Mouse (Mus musculus) CH12.LX (cell line): ENCODE measurements around the gene Agps. TPM values are rescaled to one million over a fixed set of nuclear protein-coding genes. Genes with fewer than 3 reads are reported as not detected.
"Not testable (repeated sequence)": the region's sequence is repeated elsewhere in the genome, so short reads cannot be mapped to it uniquely, and the experiment has no call there.

Source experiments
- DNase-seq: peaks from one replicate; pipeline ENCODE4 v3.0.0-alpha.2; 2013; ENCODE audit errors: extremely low read depth
- H3K27ac ChIP-seq: 2 replicates; pipeline ENCODE4 v1.5.1; 2012; ENCODE audit warnings: low read depth, mild to moderate bottlenecking, control low read depth, moderate library complexity; ENCODE audit not compliant: insufficient read depth
- H3K27me3 ChIP-seq: replicated peaks from 2 replicates; pipeline ENCODE3; 2012; ENCODE audit warnings: inconsistent platforms
- H3K36me3 ChIP-seq, 2 experiments: replicated peaks in 1 of 2; 2 replicates each; pipeline versions ENCODE3 to v1.6.1; 2012; ENCODE audit warnings: inconsistent platforms in 1 of 2, low read length in 1 of 2, mild to moderate bottlenecking in 1 of 2, mixed read lengths in 1 of 2, moderate library complexity in 1 of 2; ENCODE audit not compliant: control insufficient read depth in 1 of 2, insufficient read depth in 1 of 2
- H3K4me1 ChIP-seq, 2 experiments: 2 replicates each; pipeline ENCODE4 v1.6.1; 2012; ENCODE audit warnings: inconsistent platforms in 1 of 2, moderate library complexity in 1 of 2; ENCODE audit not compliant: insufficient read depth in 2 of 2, control insufficient read depth in 1 of 2
- H3K4me2 ChIP-seq: 2 replicates; pipeline ENCODE4 v1.6.1; 2012; ENCODE audit warnings: low read depth, mild to moderate bottlenecking, control low read depth; ENCODE audit not compliant: poor library complexity, insufficient read depth, severe bottlenecking
- H3K4me3 ChIP-seq, 3 experiments: fragments of 150-350 bp in 1 of 3; sonication (generic) in 1 of 3; replicated peaks in 1 of 3; 2 replicates each; pipeline versions ENCODE3 to v1.5.1; 2011 to 2012; ENCODE audit warnings: low read depth in 2 of 3, low read length in 2 of 3, mild to moderate bottlenecking in 2 of 3, moderate library complexity in 2 of 3, control low read depth in 1 of 3, improper control_type of control experiment in 1 of 3, inconsistent platforms in 1 of 3, mixed read lengths in 1 of 3; ENCODE audit not compliant: poor library complexity in 1 of 3
- H3K79me2 ChIP-seq: replicated peaks from 2 replicates; pipeline ENCODE4 v1.6.1; 2012; ENCODE audit warnings: mild to moderate bottlenecking, moderate library complexity; ENCODE audit not compliant: control insufficient read depth, poor library complexity, insufficient read depth, severe bottlenecking; ENCODE audit errors: extremely low read depth
- H3K9ac ChIP-seq: 2 replicates; pipeline ENCODE4 v1.6.1; 2012; ENCODE audit warnings: low read depth, mild to moderate bottlenecking, control low read depth, moderate library complexity; ENCODE audit not compliant: insufficient read depth
- H3K9me3 ChIP-seq: replicated peaks from 2 replicates; pipeline ENCODE3; 2012; ENCODE audit warnings: low read length, inconsistent platforms, mixed read lengths
- ZNF384 ChIP-seq: IDR thresholded peaks from 2 replicates; pipeline ENCODE4 v1.6.1; 2012; ENCODE audit warnings: low read depth, low read length, improper control_type of control experiment, inconsistent platforms
- dilution Hi-C: fragments of 300-500 bp; cut with MboI; formaldehyde crosslinking; loops from 2 replicates; pipeline ENCODE4 v1.14.3; 2020; ENCODE audit warnings: low sequenced_read_pairs; ENCODE audit not compliant: extremely low pct_unique_long_range_greater_than_20kb, extremely low pct_ligation_motif_present
- in situ Hi-C: fragments of 300-500 bp; cut with MboI; formaldehyde crosslinking; loops from 3 replicates; pipeline ENCODE4 v1.14.3; 2019; ENCODE audit warnings: low sequenced_read_pairs, low pct_ligation_motif_present, low pct_unique_long_range_greater_than_20kb, mixed read lengths
- polyA plus RNA-seq: library from polyadenylated mRNA; unstranded; fragments of >175 nt; gene quantifications from 2 replicates; pipeline ENCODE4 v1.2.1, GENCODE M21; 2012; ENCODE audit warnings: low read depth; ENCODE audit not compliant: insufficient read length
- total RNA-seq, 2 experiments: library from RNA; depleted of rRNA; stranded (reverse); fragments of 300-350 nt in 1 of 2; fragments of >200 nt in 1 of 2; gene quantifications; 2 replicates each; pipeline ENCODE4 v1.2.3; 2012 to 2014

Gene Agps
- total and polyA plus RNA-seq, 3 experiments: 38.6 to 67.7 (median 49.3) TPM

GRCm38 (mm10) chr2:75977752-75978368 is 145.9 kb downstream of the Agps start, which contains the start of gene Ttc30a2:
TSS of gene Ttc30a2 (minus strand) at chr2:75978170.
- in situ Hi-C loops, H3K36me3 ChIP-seq, H3K27me3 ChIP-seq, H3K4me3 ChIP-seq, H3K79me2 ChIP-seq, H3K9ac ChIP-seq, H3K27ac ChIP-seq, H3K9me3 ChIP-seq, dilution Hi-C loops, DNase-seq, H3K4me2 ChIP-seq, H3K4me1 ChIP-seq: not testable (repeated sequence)
- peak; percentile 40; the same call in 1 of the 2 replicates for TF ChIP-seq ZNF384

Other genes starting within 250 kb of the Agps start
- 83.1 and 105 TPM in 2 replicates for gene Hnrnpa3, start 172.9 kb upstream of the Agps start, total RNA-seq (2012; rRNA removed)
- 229 and 278 TPM in 2 replicates for gene Hnrnpa3, start 172.9 kb upstream of the Agps start, total RNA-seq (2014; rRNA removed)
- 373 and 540 TPM in 2 replicates for gene Hnrnpa3, start 172.9 kb upstream of the Agps start, polyA plus RNA-seq
- gene Nfe2l2, start 127.5 kb upstream of the Agps start, total RNA-seq (2012; rRNA removed): 11.6 and 13.9 TPM in 2 replicates
- gene Nfe2l2, start 127.5 kb upstream of the Agps start, total RNA-seq (2014; rRNA removed): 21.7 and 23.3 TPM in 2 replicates
- gene Nfe2l2, start 127.5 kb upstream of the Agps start, polyA plus RNA-seq: 32.6 and 35.5 TPM in 2 replicates
- 0.59 and 0.80 TPM in 2 replicates for gene Ttc30b, start 106.4 kb downstream of the Agps start, total RNA-seq (2012; rRNA removed)
- 2.6 and 3.1 TPM in 2 replicates for gene Ttc30b, start 106.4 kb downstream of the Agps start, total RNA-seq (2014; rRNA removed)
- gene Ttc30b, start 106.4 kb downstream of the Agps start, polyA plus RNA-seq: 1.2 and 1.5 TPM in 2 replicates
- not detected in 2 replicates for gene Ttc30a2, start 146.0 kb downstream of the Agps start, total RNA-seq (2012; rRNA removed)
- gene Ttc30a2, start 146.0 kb downstream of the Agps start, total RNA-seq (2014; rRNA removed): not detected in 2 replicates
- not detected in 2 replicates for gene Ttc30a2, start 146.0 kb downstream of the Agps start, polyA plus RNA-seq
- not detected in 2 replicates for gene Ttc30a1, start 149.8 kb downstream of the Agps start, total RNA-seq (2012; rRNA removed)
- gene Ttc30a1, start 149.8 kb downstream of the Agps start, total RNA-seq (2014; rRNA removed): not detected in 2 replicates
- gene Ttc30a1, start 149.8 kb downstream of the Agps start, polyA plus RNA-seq: not detected in 2 replicates